Mouse (Mus musculus): ENCODE data around the gene Olfr914. TPM values are rescaled to one million over a fixed set of nuclear protein-coding genes. Genes with fewer than 3 reads are reported as not detected.

The Olfr914 gene
- not detected in 2 replicates for polyA plus RNA-seq (2014; fragmentation: Nextera tagmentation; extraction: Ambion mirVana)

GRCm38 (mm10) chr9:38604802-38605201 lies at the start of gene Olfr914:
Gene Olfr914 (plus strand): TSS chr9:38605102.
- H3K36me3 ChIP-seq (ENCODE audit: control insufficient read depth, insufficient read depth, low read length), result no peaks in the 10 kb centered on the region
- H3K4me1 ChIP-seq (ENCODE audit: control insufficient read depth, insufficient read depth, low read length), result no peaks in the 10 kb centered on the region
- no peaks in the 10 kb centered on the region for H3K27me3 ChIP-seq (ENCODE audit: control insufficient read depth, insufficient read depth, low read length)
- H3K4me2 ChIP-seq (ENCODE audit: low read depth), result no peak within 1 kb of the TSS
- no peaks in the 10 kb centered on the region for H3K9me3 ChIP-seq (ENCODE audit: control insufficient read depth, low read length)
- ATAC-seq (ENCODE audit: insufficient read depth, low FRiP score, low TSS enrichment), result no peak
- DNase-seq (ENCODE audit: low spot score), result no peak
- H3K4me3 ChIP-seq (ENCODE audit: low read depth, low read length), result no peak within 1 kb of the TSS
- H3K9ac ChIP-seq (ENCODE audit: low read length), result no peak within 1 kb of the TSS
- H3K27ac ChIP-seq (ENCODE audit: low read depth, low read length), result no peak within 1 kb of the TSS
- WGBS, result 73% methylated on average over 2 of the region's 2 CpGs

- 74% methylated on average over 1 of the region's 1 CpGs for WGBS
Measured at GRCm38 (mm10) chr9:38579878-38580277, 25.0 kb upstream of the Olfr914 start, which contains the start of gene Olfr912. Gene Olfr912 (plus strand): TSS chr9:38580178.

GRCm38 (mm10) chr9:38591056-38591455 lies 13.8 kb upstream of the Olfr914 start:
- ATAC-seq (ENCODE audit: insufficient read depth, low FRiP score, low TSS enrichment) (no peak), DNase-seq (ENCODE audit: low spot score) (no peak)
- H3K4me1 ChIP-seq (ENCODE audit: control insufficient read depth, insufficient read depth, low read length), result no peaks in the 10 kb centered on the region
- no peak overlapping the region for H3K27ac ChIP-seq (ENCODE audit: low read depth, low read length)
- H3K4me3 ChIP-seq (ENCODE audit: low read depth, low read length), result no peak overlapping the region
- H3K36me3 ChIP-seq (ENCODE audit: control insufficient read depth, insufficient read depth, low read length), result no peaks in the 10 kb centered on the region
- WGBS, result 67% methylated on average over 1 of the region's 1 CpGs
- no peak overlapping the region for H3K4me2 ChIP-seq (ENCODE audit: low read depth)
- H3K27me3 ChIP-seq (ENCODE audit: control insufficient read depth, insufficient read depth, low read length), result no peaks in the 10 kb centered on the region
- H3K9ac ChIP-seq (ENCODE audit: low read length), result no peak overlapping the region
- no peaks in the 10 kb centered on the region for H3K9me3 ChIP-seq (ENCODE audit: control insufficient read depth, low read length)

More at GRCm38 (mm10) chr9:38579878-38580277, 25.0 kb upstream of the Olfr914 start, which contains the start of gene Olfr912:
- Histone ChIP-seq H3K4me2 (ENCODE audit: low read depth) (no peak within 1 kb of the TSS), H3K27ac (ENCODE audit: low read depth, low read length) (no peak within 1 kb of the TSS), H3K4me1 (ENCODE audit: control insufficient read depth, insufficient read depth, low read length) (no peaks in the 10 kb centered on the region), H3K27me3 (ENCODE audit: control insufficient read depth, insufficient read depth, low read length) (no peaks in the 10 kb centered on the region), H3K36me3 (ENCODE audit: control insufficient read depth, insufficient read depth, low read length) (no peaks in the 10 kb centered on the region), H3K9ac (ENCODE audit: low read length) (no peak within 1 kb of the TSS), H3K9me3 (ENCODE audit: control insufficient read depth, low read length) (no peaks in the 10 kb centered on the region), H3K4me3 (ENCODE audit: low read depth, low read length) (no peak within 1 kb of the TSS)
- no peak for ATAC-seq (ENCODE audit: insufficient read depth, low FRiP score, low TSS enrichment)
- no peak for DNase-seq (ENCODE audit: low spot score)

- Histone ChIP-seq H3K4me3 (ENCODE audit: low read depth, low read length) (no peak within 1 kb of the TSS), H3K4me1 (ENCODE audit: control insufficient read depth, insufficient read depth, low read length) (no peaks in the 10 kb centered on the region), H3K9ac (ENCODE audit: low read length) (no peak within 1 kb of the TSS), H3K27ac (ENCODE audit: low read depth, low read length) (no peak within 1 kb of the TSS), H3K27me3 (ENCODE audit: control insufficient read depth, insufficient read depth, low read length) (no peaks in the 10 kb centered on the region), H3K9me3 (ENCODE audit: control insufficient read depth, low read length) (no peaks in the 10 kb centered on the region), H3K36me3 (ENCODE audit: control insufficient read depth, insufficient read depth, low read length) (no peaks in the 10 kb centered on the region), H3K4me2 (ENCODE audit: low read depth) (no peak within 1 kb of the TSS)
- ATAC-seq (ENCODE audit: insufficient read depth, low FRiP score, low TSS enrichment), result no peak
- DNase-seq (ENCODE audit: low spot score), result no peak
- WGBS, result 70% methylated on average over 2 of the region's 2 CpGs
Measured at GRCm38 (mm10) chr9:38592459-38592858, 12.4 kb upstream of the Olfr914 start, which contains the start of gene Olfr913. Gene Olfr913 (plus strand): TSS chr9:38592759.

- no peaks in the 10 kb centered on the region for H3K9me3 ChIP-seq (ENCODE audit: control insufficient read depth, low read length)
- WGBS, result 85% methylated on average over 4 of the region's 4 CpGs
- H3K4me3 ChIP-seq (ENCODE audit: low read depth, low read length), result no peak overlapping the region
- no peak for DNase-seq (ENCODE audit: low spot score)
- no peaks in the 10 kb centered on the region for H3K4me1 ChIP-seq (ENCODE audit: control insufficient read depth, insufficient read depth, low read length)
- no peak overlapping the region for H3K4me2 ChIP-seq (ENCODE audit: low read depth)
- ATAC-seq (ENCODE audit: insufficient read depth, low FRiP score, low TSS enrichment), result no peak
- H3K9ac ChIP-seq (ENCODE audit: low read length), result no peak overlapping the region
- no peaks in the 10 kb centered on the region for H3K27me3 ChIP-seq (ENCODE audit: control insufficient read depth, insufficient read depth, low read length)
- H3K27ac ChIP-seq (ENCODE audit: low read depth, low read length), result no peak overlapping the region
- H3K36me3 ChIP-seq (ENCODE audit: control insufficient read depth, insufficient read depth, low read length), result no peaks in the 10 kb centered on the region
Measured at GRCm38 (mm10) chr9:38632406-38632805, 27.5 kb downstream of the Olfr914 start.

- 81% methylated on average over 1 of the region's 1 CpGs for whole genome bisulfite sequencing
Measured at GRCm38 (mm10) chr9:38659775-38660174, 54.9 kb downstream of the Olfr914 start, which contains the start of gene Olfr916. Gene Olfr916 (minus strand): TSS chr9:38659875.

More at GRCm38 (mm10) chr9:38659775-38660174, 54.9 kb downstream of the Olfr914 start, which contains the start of gene Olfr916:
- Histone ChIP-seq H3K4me2 (ENCODE audit: low read depth) (no peak within 1 kb of the TSS), H3K27ac (ENCODE audit: low read depth, low read length) (no peak within 1 kb of the TSS), H3K36me3 (ENCODE audit: control insufficient read depth, insufficient read depth, low read length) (no peaks in the 10 kb centered on the region), H3K4me3 (ENCODE audit: low read depth, low read length) (no peak within 1 kb of the TSS), H3K4me1 (ENCODE audit: control insufficient read depth, insufficient read depth, low read length) (no peaks in the 10 kb centered on the region), H3K27me3 (ENCODE audit: control insufficient read depth, insufficient read depth, low read length) (no peaks in the 10 kb centered on the region), H3K9me3 (ENCODE audit: control insufficient read depth, low read length) (no peaks in the 10 kb centered on the region), H3K9ac (ENCODE audit: low read length) (no peak within 1 kb of the TSS)
- no peak for ATAC-seq (ENCODE audit: insufficient read depth, low FRiP score, low TSS enrichment)
- DNase-seq (ENCODE audit: low spot score), result no peak

Other genes with a start within 250 kb of the Olfr914 start
- gene Olfr250, start 238.2 kb upstream of the Olfr914 start, polyA plus RNA-seq (2014; fragmentation: Nextera tagmentation; extraction: Ambion mirVana), result not detected in 2 replicates
- gene Olfr251, start 228.0 kb upstream of the Olfr914 start, polyA plus RNA-seq (2014; fragmentation: Nextera tagmentation; extraction: Ambion mirVana), result not detected in 2 replicates
- gene Olfr147, start 203.4 kb upstream of the Olfr914 start, polyA plus RNA-seq (2014; fragmentation: Nextera tagmentation; extraction: Ambion mirVana), result not detected in 2 replicates
- gene Olfr901, start 175.6 kb upstream of the Olfr914 start, polyA plus RNA-seq (2014; fragmentation: Nextera tagmentation; extraction: Ambion mirVana), result not detected in 2 replicates
- gene Olfr902, start 157.4 kb upstream of the Olfr914 start, polyA plus RNA-seq (2014; fragmentation: Nextera tagmentation; extraction: Ambion mirVana), result not detected in 2 replicates
- not detected in 2 replicates for gene Olfr904, start 142.0 kb upstream of the Olfr914 start, polyA plus RNA-seq (2014; fragmentation: Nextera tagmentation; extraction: Ambion mirVana)
- gene Olfr905, start 134.0 kb upstream of the Olfr914 start, polyA plus RNA-seq (2014; fragmentation: Nextera tagmentation; extraction: Ambion mirVana), result not detected in 2 replicates
- gene Olfr906, start 118.0 kb upstream of the Olfr914 start, polyA plus RNA-seq (2014; fragmentation: Nextera tagmentation; extraction: Ambion mirVana), result not detected in 2 replicates
- gene Olfr907, start 109.3 kb upstream of the Olfr914 start, polyA plus RNA-seq (2014; fragmentation: Nextera tagmentation; extraction: Ambion mirVana), result not detected in 2 replicates
- gene Olfr911-ps1, start 83.5 kb upstream of the Olfr914 start, polyA plus RNA-seq (2014; fragmentation: Nextera tagmentation; extraction: Ambion mirVana), result not detected in 2 replicates
- gene Olfr910, start 67.3 kb upstream of the Olfr914 start, polyA plus RNA-seq (2014; fragmentation: Nextera tagmentation; extraction: Ambion mirVana), result not detected in 2 replicates
- gene Olfr912, start 24.9 kb upstream of the Olfr914 start, polyA plus RNA-seq (2014; fragmentation: Nextera tagmentation; extraction: Ambion mirVana), result not detected in 2 replicates
- gene Olfr913, start 12.3 kb upstream of the Olfr914 start, polyA plus RNA-seq (2014; fragmentation: Nextera tagmentation; extraction: Ambion mirVana), result not detected in 2 replicates
- not detected in 2 replicates for gene Olfr916, start 54.8 kb downstream of the Olfr914 start, polyA plus RNA-seq (2014; fragmentation: Nextera tagmentation; extraction: Ambion mirVana)
- not detected in 2 replicates for gene Olfr917, start 60.7 kb downstream of the Olfr914 start, polyA plus RNA-seq (2014; fragmentation: Nextera tagmentation; extraction: Ambion mirVana)
- gene Olfr918, start 69.5 kb downstream of the Olfr914 start, polyA plus RNA-seq (2014; fragmentation: Nextera tagmentation; extraction: Ambion mirVana), result not detected in 2 replicates
- not detected in 2 replicates for gene Olfr919, start 98.6 kb downstream of the Olfr914 start, polyA plus RNA-seq (2014; fragmentation: Nextera tagmentation; extraction: Ambion mirVana)
- gene Vwa5a, start 113.2 kb downstream of the Olfr914 start, polyA plus RNA-seq (2014; fragmentation: Nextera tagmentation; extraction: Ambion mirVana), result 9.6 and 10.4 TPM in 2 replicates
- gene Olfr920, start 147.2 kb downstream of the Olfr914 start, polyA plus RNA-seq (2014; fragmentation: Nextera tagmentation; extraction: Ambion mirVana), result not detected in 2 replicates
- gene Olfr921, start 168.0 kb downstream of the Olfr914 start, polyA plus RNA-seq (2014; fragmentation: Nextera tagmentation; extraction: Ambion mirVana), result not detected in 2 replicates
- not detected in 2 replicates for gene Olfr922, start 209.5 kb downstream of the Olfr914 start, polyA plus RNA-seq (2014; fragmentation: Nextera tagmentation; extraction: Ambion mirVana)
- not detected in 2 replicates for gene Olfr923, start 221.4 kb downstream of the Olfr914 start, polyA plus RNA-seq (2014; fragmentation: Nextera tagmentation; extraction: Ambion mirVana)
- gene Olfr924, start 239.3 kb downstream of the Olfr914 start, polyA plus RNA-seq (2014; fragmentation: Nextera tagmentation; extraction: Ambion mirVana), result not detected in 2 replicates
- gene Olfr26, start 250.0 kb downstream of the Olfr914 start, polyA plus RNA-seq (2014; fragmentation: Nextera tagmentation; extraction: Ambion mirVana), result not detected in 2 replicates

Measured in neural tube, embryonic 11.5 days (tissue).